Mouse (Mus musculus) kidney, embryonic 14.5 days (tissue): ENCODE results near the gene Gm14685. TPM values are rescaled to one million over a fixed set of nuclear protein-coding genes. Genes with fewer than 3 reads are reported as not detected.

ENCODE experiments used
- polyA plus RNA-seq: library from polyadenylated mRNA; unstranded; fragments of >200 nt; fragmentation: Nextera tagmentation; extraction: Ambion mirVana; gene quantifications from 2 replicates; pipeline ENCODE4 v1.2.1, GENCODE M21; 2014

Gm14685 gene
- polyA plus RNA-seq, 1 experiment from 2014 or later: not detected

Other genes with a start within 250 kb of the Gm14685 start
- gene Cetn2, start 198.6 kb upstream of the Gm14685 start, polyA plus RNA-seq: 112 and 143 TPM in 2 replicates
- gene Nsdhl, start 198.5 kb upstream of the Gm14685 start, polyA plus RNA-seq: 25.4 and 29.5 TPM in 2 replicates
- gene Zfp185, start 129.7 kb upstream of the Gm14685 start, polyA plus RNA-seq: 3.0 and 4.9 TPM in 2 replicates
- not detected in 2 replicates for gene Pnma5, start 79.9 kb upstream of the Gm14685 start, polyA plus RNA-seq
- gene Pnma3, start 52.3 kb upstream of the Gm14685 start, polyA plus RNA-seq: 0.12 TPM in 1 of 2 replicates, not detected in the other
- 0.46 TPM in 1 of 2 replicates, not detected in the other for gene Xlr4a, start 34.6 kb upstream of the Gm14685 start, polyA plus RNA-seq
- gene Xlr3a, start 20.0 kb upstream of the Gm14685 start, polyA plus RNA-seq: 0.51 and 1.4 TPM in 2 replicates
- gene Xlr5b, start 31.7 kb downstream of the Gm14685 start, polyA plus RNA-seq: not detected in 2 replicates
- gene DXBay18, start 32.4 kb downstream of the Gm14685 start, polyA plus RNA-seq: not detected in 2 replicates
- gene Spin2d, start 59.9 kb downstream of the Gm14685 start, polyA plus RNA-seq: not detected in 2 replicates
- 6.0 and 8.6 TPM in 2 replicates for gene Xlr3b, start 75.2 kb downstream of the Gm14685 start, polyA plus RNA-seq
- gene Xlr4b, start 97.3 kb downstream of the Gm14685 start, polyA plus RNA-seq: 0.50 TPM in 1 of 2 replicates, not detected in the other
- 9.1 and 9.9 TPM in 2 replicates for gene F8a, start 111.2 kb downstream of the Gm14685 start, polyA plus RNA-seq
- not detected in 2 replicates for gene Xlr4c, start 126.1 kb downstream of the Gm14685 start, polyA plus RNA-seq
- not detected in 2 replicates for gene Xlr3c, start 148.3 kb downstream of the Gm14685 start, polyA plus RNA-seq
- gene Xlr5a, start 175.9 kb downstream of the Gm14685 start, polyA plus RNA-seq: 0.31 TPM in 1 of 2 replicates, not detected in the other
- not detected in 2 replicates for gene Xlr5c, start 175.9 kb downstream of the Gm14685 start, polyA plus RNA-seq
- gene Gm45015, start 219.8 kb downstream of the Gm14685 start, polyA plus RNA-seq: not detected in 2 replicates
- 11.1 and 17.1 TPM in 2 replicates for gene Zfp275, start 225.6 kb downstream of the Gm14685 start, polyA plus RNA-seq